Mouse (Mus musculus): ENCODE measurements around the gene Myo1h. TPM values are rescaled to one million over a fixed set of nuclear protein-coding genes. Genes with fewer than 3 reads are reported as not detected.

Gene Myo1h
- polyA plus RNA-seq (2015; fragmentation: Nextera tagmentation; extraction: Ambion mirVana), result 3.5 and 4.6 TPM in 2 replicates

GRCm38 (mm10) chr5:114288874-114289273 lies at the start of gene Myo1h:
Myo1h (plus strand) TSS chr5:114289166.
- Histone ChIP-seq H3K27ac (no peak within 1 kb of the TSS), H3K4me2 (no peak within 1 kb of the TSS), H3K27me3 (no peaks in the 10 kb centered on the region; the same call in 1 of the 2 replicates), H3K4me1 (no peaks in the 10 kb centered on the region), H3K4me3 (no peak within 1 kb of the TSS), H3K9ac (no peak within 1 kb of the TSS), H3K36me3 (no peaks in the 10 kb centered on the region), H3K9me3 (no peaks in the 10 kb centered on the region)
- WGBS, result 26% methylated on average over 13 of the region's 13 CpGs
- no peak for ATAC-seq (ENCODE audit: borderline replicate concordance, extremely low read depth, low FRiP score, low TSS enrichment)

GRCm38 (mm10) chr5:114239737-114240136 lies 49.2 kb upstream of the Myo1h start:
- Histone ChIP-seq H3K27me3 (no peaks in the 10 kb centered on the region), H3K4me1 (no peaks in the 10 kb centered on the region), H3K9me3 (no peaks in the 10 kb centered on the region), H3K36me3 (no peaks in the 10 kb centered on the region), H3K4me2 (no peak overlapping the region), H3K27ac (no peak overlapping the region), H3K4me3 (no peak overlapping the region), H3K9ac (no peak overlapping the region)
- no peak for ATAC-seq (ENCODE audit: borderline replicate concordance, extremely low read depth, low FRiP score, low TSS enrichment)
- WGBS, result 46% methylated on average over 14 of the region's 14 CpGs

- no peak overlapping the region for H3K4me2 ChIP-seq
- 69% methylated on average over 7 of the region's 7 CpGs for WGBS
Observed at GRCm38 (mm10) chr5:114246465-114246864, 42.5 kb upstream of the Myo1h start.

GRCm38 (mm10) chr5:114248174-114248589 lies 40.8 kb upstream of the Myo1h start:
- Histone ChIP-seq H3K9me3 (no peaks in the 10 kb centered on the region), H3K4me3 (no peak overlapping the region), H3K27me3 (no peaks in the 10 kb centered on the region), H3K27ac (no peak overlapping the region), H3K9ac (no peak overlapping the region), H3K36me3 (no peaks in the 10 kb centered on the region), H3K4me1 (peaks cover 4% of the 10 kb centered on the region; the same call in 1 of the 2 replicates), H3K4me2 (peak overlapping the region; percentile 30)
- 13% methylated on average over 14 of the region's 14 CpGs for WGBS
- 0 out of 2 replicates have a peak, but pooled peaks have one; percentile 9 for ATAC-seq (ENCODE audit: borderline replicate concordance, extremely low read depth, low FRiP score, low TSS enrichment)

More at GRCm38 (mm10) chr5:114246465-114246864, 42.5 kb upstream of the Myo1h start:
- no peaks in the 10 kb centered on the region for H3K36me3 ChIP-seq
- no peaks in the 10 kb centered on the region for H3K9me3 ChIP-seq
- no peaks in the 10 kb centered on the region for H3K27me3 ChIP-seq
- no peak for ATAC-seq (ENCODE audit: borderline replicate concordance, extremely low read depth, low FRiP score, low TSS enrichment)
- no peak overlapping the region for H3K27ac ChIP-seq
- H3K4me1 ChIP-seq, result peaks cover 4% of the 10 kb centered on the region; the same call in 1 of the 2 replicates
- H3K9ac ChIP-seq, result no peak overlapping the region
- no peak overlapping the region for H3K4me3 ChIP-seq

DNA sequence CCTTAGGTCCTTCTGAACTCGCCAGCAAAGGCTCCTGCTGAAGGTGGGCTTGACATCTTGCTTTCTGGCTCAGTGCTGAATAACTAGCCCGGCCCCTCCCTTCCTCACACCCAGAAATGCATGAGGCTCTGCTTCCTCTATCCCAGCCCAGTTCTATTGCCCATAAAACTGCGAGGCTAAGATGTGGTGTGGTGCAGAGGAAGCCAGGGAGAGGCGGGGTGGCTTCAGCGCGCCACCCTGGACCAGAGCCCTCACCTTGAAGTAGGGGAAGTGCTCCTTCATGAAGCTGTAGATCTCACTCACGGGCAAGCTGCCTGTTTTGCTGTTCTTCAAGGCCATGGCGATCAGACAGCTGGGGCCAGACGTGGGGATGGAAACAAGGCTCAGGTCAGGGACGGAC lies 29.5 kb upstream of the Myo1h start:
- H3K4me3 ChIP-seq, result no peak overlapping the region
- no peaks in the 10 kb centered on the region for H3K9me3 ChIP-seq
- ATAC-seq (ENCODE audit: borderline replicate concordance, extremely low read depth, low FRiP score, low TSS enrichment), result no peak
- H3K27me3 ChIP-seq, result no peaks in the 10 kb centered on the region
- 60% methylated on average over 10 of the region's 10 CpGs for WGBS
- no peak overlapping the region for H3K4me2 ChIP-seq
- H3K27ac ChIP-seq, result no peak overlapping the region
- H3K9ac ChIP-seq, result no peak overlapping the region
- no peaks in the 10 kb centered on the region for H3K36me3 ChIP-seq
- no peaks in the 10 kb centered on the region for H3K4me1 ChIP-seq

DNA sequence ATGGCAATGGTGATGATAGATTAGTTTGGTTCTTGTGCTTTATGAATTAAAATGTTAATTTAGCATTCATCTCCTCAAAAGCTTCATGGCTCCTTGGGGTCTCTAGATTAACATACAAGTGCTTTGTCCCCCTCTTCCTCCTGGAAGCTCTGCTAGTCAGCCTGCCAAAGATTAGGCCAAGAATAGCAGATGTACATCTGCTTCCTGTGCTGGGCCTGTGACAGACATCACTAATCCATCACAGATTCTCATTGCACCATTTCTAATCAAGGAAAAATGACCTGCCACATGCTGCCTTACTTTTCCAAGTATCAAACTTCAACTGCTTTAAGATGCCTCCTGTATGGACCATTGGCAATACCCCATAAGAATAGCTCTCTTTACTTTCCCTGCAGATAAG lies 27.5 kb upstream of the Myo1h start:
- no peaks in the 10 kb centered on the region for H3K4me1 ChIP-seq
- no peaks in the 10 kb centered on the region for H3K9me3 ChIP-seq
- H3K4me3 ChIP-seq, result no peak overlapping the region
- ATAC-seq (ENCODE audit: borderline replicate concordance, extremely low read depth, low FRiP score, low TSS enrichment), result no peak
- no peak overlapping the region for H3K9ac ChIP-seq
- no peaks in the 10 kb centered on the region for H3K36me3 ChIP-seq
- no peak overlapping the region for H3K27ac ChIP-seq
- H3K27me3 ChIP-seq, result no peaks in the 10 kb centered on the region
- H3K4me2 ChIP-seq, result no peak overlapping the region

- Histone ChIP-seq H3K9me3 (no peaks in the 10 kb centered on the region), H3K4me3 (no peak overlapping the region), H3K4me2 (no peak overlapping the region), H3K27ac (no peak overlapping the region), H3K36me3 (no peaks in the 10 kb centered on the region), H3K4me1 (peaks cover 9% of the 10 kb centered on the region), H3K9ac (no peak overlapping the region), H3K27me3 (peaks cover 9% of the 10 kb centered on the region; the same call in 1 of the 2 replicates)
- no peak for ATAC-seq (ENCODE audit: borderline replicate concordance, extremely low read depth, low FRiP score, low TSS enrichment)
- 67% methylated on average over 8 of the region's 8 CpGs for WGBS
Observed at GRCm38 (mm10) chr5:114264030-114264459, 24.9 kb upstream of the Myo1h start.

DNA sequence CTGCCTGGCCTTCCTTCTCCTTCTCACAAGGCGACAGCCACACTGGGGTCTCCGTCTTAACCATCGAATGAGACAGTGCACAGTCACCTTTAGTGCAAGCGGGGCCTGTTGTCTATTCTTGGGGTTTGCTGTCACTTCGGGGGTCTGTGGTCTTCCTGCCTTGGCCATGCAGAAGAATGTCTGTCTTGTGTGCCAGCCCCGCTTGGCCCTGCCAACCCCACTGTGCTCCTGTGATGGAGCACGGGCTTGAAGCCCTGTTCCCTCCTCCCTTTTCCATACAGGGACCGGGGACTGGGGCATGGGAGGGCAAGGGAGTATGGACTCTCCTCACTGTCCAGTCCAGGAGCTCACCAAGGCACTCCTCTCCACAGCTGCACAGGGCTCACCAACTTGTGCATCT lies 24.2 kb upstream of the Myo1h start:
- Histone ChIP-seq H3K9me3 (no peaks in the 10 kb centered on the region), H3K4me1 (peaks cover 15% of the 10 kb centered on the region), H3K36me3 (no peaks in the 10 kb centered on the region), H3K27ac (no peak overlapping the region), H3K4me3 (no peak overlapping the region), H3K9ac (no peak overlapping the region), H3K4me2 (no peak overlapping the region), H3K27me3 (peaks cover 12% of the 10 kb centered on the region; the same call in 1 of the 2 replicates)
- ATAC-seq (ENCODE audit: borderline replicate concordance, extremely low read depth, low FRiP score, low TSS enrichment), result no peak
- WGBS, result 73% methylated on average over 8 of the region's 8 CpGs

GRCm38 (mm10) chr5:114268646-114269045 lies 20.3 kb upstream of the Myo1h start:
- peak overlapping the region; percentile 4; the same call in 1 of the 2 replicates for H3K4me2 ChIP-seq
- no peaks in the 10 kb centered on the region for H3K9me3 ChIP-seq
- no peaks in the 10 kb centered on the region for H3K36me3 ChIP-seq
- H3K27me3 ChIP-seq, result peaks cover 50% of the 10 kb centered on the region
- H3K9ac ChIP-seq, result no peak overlapping the region
- H3K4me3 ChIP-seq, result no peak overlapping the region
- no peak for ATAC-seq (ENCODE audit: borderline replicate concordance, extremely low read depth, low FRiP score, low TSS enrichment)
- peaks cover 24% of the 10 kb centered on the region for H3K4me1 ChIP-seq
- WGBS, result 30% methylated on average over 7 of the region's 7 CpGs
- H3K27ac ChIP-seq, result no peak overlapping the region

- Histone ChIP-seq H3K27ac (no peak overlapping the region), H3K4me1 (peaks cover 31% of the 10 kb centered on the region), H3K4me3 (no peak overlapping the region), H3K36me3 (no peaks in the 10 kb centered on the region), H3K27me3 (peaks cover 58% of the 10 kb centered on the region), H3K4me2 (no peak overlapping the region), H3K9me3 (no peaks in the 10 kb centered on the region), H3K9ac (no peak overlapping the region)
- 62% methylated on average over 7 of the region's 7 CpGs for WGBS
- no peak for ATAC-seq (ENCODE audit: borderline replicate concordance, extremely low read depth, low FRiP score, low TSS enrichment)
Observed at GRCm38 (mm10) chr5:114269499-114269898, 19.5 kb upstream of the Myo1h start.

GRCm38 (mm10) chr5:114269984-114270383 lies 19.0 kb upstream of the Myo1h start:
- H3K27ac ChIP-seq, result no peak overlapping the region
- no peak for ATAC-seq (ENCODE audit: borderline replicate concordance, extremely low read depth, low FRiP score, low TSS enrichment)
- peaks cover 31% of the 10 kb centered on the region for H3K4me1 ChIP-seq
- no peak overlapping the region for H3K9ac ChIP-seq
- H3K4me2 ChIP-seq, result no peak overlapping the region; the same call in 1 of the 2 replicates
- no peak overlapping the region for H3K4me3 ChIP-seq
- H3K9me3 ChIP-seq, result no peaks in the 10 kb centered on the region
- peaks cover 63% of the 10 kb centered on the region for H3K27me3 ChIP-seq
- no peaks in the 10 kb centered on the region for H3K36me3 ChIP-seq
- WGBS, result 15% methylated on average over 12 of the region's 12 CpGs

- ATAC-seq (ENCODE audit: borderline replicate concordance, extremely low read depth, low FRiP score, low TSS enrichment), result no peak
- peaks cover 89% of the 10 kb centered on the region for H3K27me3 ChIP-seq
Observed at GRCm38 (mm10) chr5:114273693-114274402, 15.1 kb upstream of the Myo1h start, which contains the start of gene Foxn4. Foxn4 (minus strand) TSS chr5:114273807.

More at GRCm38 (mm10) chr5:114273693-114274402, 15.1 kb upstream of the Myo1h start, which contains the start of gene Foxn4:
- Histone ChIP-seq H3K27ac (no peak within 1 kb of the TSS), H3K4me2 (peak within 1 kb of the TSS; percentile 53), H3K9ac (no peak within 1 kb of the TSS), H3K36me3 (no peaks in the 10 kb centered on the region), H3K4me3 (peak within 1 kb of the TSS; percentile 27), H3K4me1 (peaks cover 26% of the 10 kb centered on the region; the same call in 1 of the 2 replicates), H3K9me3 (no peaks in the 10 kb centered on the region)
- WGBS, result 0% methylated on average over 51 of the region's 56 CpGs
